Mouse (Mus musculus) liver, adult 2 months (tissue): ENCODE measurements around the gene Drd1. TPM values are rescaled to one million over a fixed set of nuclear protein-coding genes. Genes with fewer than 3 reads are reported as not detected.
A peak's percentile ranks its signal among the peaks of the same experiment; 100 is the strongest.

ENCODE experiments used
- DNase-seq: peaks from one replicate; pipeline ENCODE4 v3.0.0-alpha.2; 2011; ENCODE audit warnings: low read depth, low spot score; ENCODE audit errors: extremely low read depth
- H3K27ac ChIP-seq: fragments of 200-500 bp; replicated peaks from 2 replicates; pipeline ENCODE4 v1.5.1; 2012; ENCODE audit warnings: low read depth, mild to moderate bottlenecking, control low read depth, inconsistent platforms, low read length; ENCODE audit not compliant: insufficient read depth
- H3K27me3 ChIP-seq: fragments of 200-500 bp; 2 replicates; pipeline ENCODE4 v1.6.1; 2012; ENCODE audit warnings: mild to moderate bottlenecking, moderate library complexity, low read length, inconsistent platforms; ENCODE audit not compliant: control insufficient read depth, insufficient read depth
- H3K36me3 ChIP-seq: fragments of 200-500 bp; 2 replicates; pipeline ENCODE4 v1.6.1; 2012; ENCODE audit warnings: low read length, inconsistent platforms; ENCODE audit not compliant: control insufficient read depth, insufficient read depth
- H3K4me1 ChIP-seq: fragments of 200-500 bp; 2 replicates; pipeline ENCODE4 v1.6.1; 2011; ENCODE audit warnings: low read length; ENCODE audit not compliant: control insufficient read depth, insufficient read depth
- H3K4me3 ChIP-seq: fragments of 200-500 bp; 2 replicates; pipeline ENCODE4 v1.5.1; 2011; ENCODE audit warnings: low read depth, mild to moderate bottlenecking, control low read depth, low read length, moderate library complexity; ENCODE audit not compliant: insufficient read depth
- H3K79me2 ChIP-seq: fragments of 200-500 bp; 2 replicates; pipeline ENCODE4 v1.6.1; 2012; ENCODE audit warnings: inconsistent platforms, mild to moderate bottlenecking, low read length, moderate library complexity; ENCODE audit not compliant: control insufficient read depth, insufficient read depth
- H3K9ac ChIP-seq: fragments of 200-500 bp; 2 replicates; pipeline ENCODE4 v1.6.1; 2012; ENCODE audit warnings: low read depth, mild to moderate bottlenecking, control low read depth, inconsistent platforms, low read length
- CTCF ChIP-seq: fragments of 200-500 bp; IDR thresholded peaks from 2 replicates; pipeline ENCODE4 v1.5.1; 2011; ENCODE audit warnings: low read depth, low read length, control low read depth
- POLR2A ChIP-seq: fragments of 200-500 bp; IDR thresholded peaks from 2 replicates; pipeline ENCODE4 v1.6.1; 2011; ENCODE audit warnings: low read length, control low read depth; ENCODE audit not compliant: insufficient read depth; ENCODE audit errors: extremely low read depth
- WGBS: fragments of 180-500 bp; shearing (Covaris S2); methylation state at CpG from one replicate; pipeline ENCODE4 v1.1.7; 2018; 5-methylcytosine and 5-hydroxymethylcytosine counted together
- polyA plus RNA-seq: library from polyadenylated mRNA; depleted of rRNA; stranded (reverse); fragments of >200 nt; gene quantifications from 2 replicates; pipeline ENCODE4 v1.2.3, GENCODE M21; 2012
- total RNA-seq: library from RNA; depleted of rRNA; stranded (reverse); fragments of >200 nt; gene quantifications from 2 replicates; pipeline ENCODE4 v1.2.3, GENCODE M21; 2014

Drd1 gene
- total and polyA plus RNA-seq, 2 experiments, result not detected

DNA sequence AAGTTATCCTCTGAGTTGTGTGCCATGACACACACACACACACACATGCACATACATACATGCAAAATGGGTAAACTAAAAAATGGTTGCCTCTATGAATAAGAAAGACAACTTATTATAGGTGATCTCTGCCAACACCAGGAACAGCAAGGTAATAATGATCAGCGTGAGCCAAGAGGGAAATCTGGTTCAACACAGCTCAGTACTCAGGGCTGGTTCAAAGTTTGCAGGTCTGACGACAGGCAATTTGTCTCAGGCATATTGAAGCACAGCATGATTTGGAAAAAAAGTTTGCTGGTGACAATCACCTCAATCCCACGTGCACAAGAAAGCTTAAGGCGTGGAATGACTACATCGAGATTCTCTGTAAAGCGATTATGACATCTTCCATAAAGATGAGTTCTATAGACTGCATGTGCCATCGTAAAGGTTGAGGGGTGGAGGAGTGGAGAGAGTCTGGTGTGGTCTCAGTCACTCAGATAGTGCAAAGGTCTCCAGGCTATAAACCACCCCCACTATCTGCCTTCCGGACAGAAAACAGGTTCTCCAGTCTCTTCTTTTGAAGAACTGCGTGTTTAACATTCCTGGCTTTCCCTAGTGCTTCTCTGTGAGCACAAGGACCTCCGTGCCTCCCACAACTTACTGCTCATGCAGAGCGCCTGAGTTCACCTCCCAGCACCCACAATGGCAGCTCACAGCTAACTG is 22.1 kb upstream of the Drd1 start:
- Histone ChIP-seq H3K4me1 (peaks cover 49% of the 10 kb centered on the region), H3K79me2 (peaks cover 26% of the 10 kb centered on the region; the same call in 1 of the 2 replicates), H3K27ac (peak overlapping the region; percentile 70), H3K9ac (peak overlapping the region; percentile 51), H3K4me3 (peak overlapping the region; percentile 5; the same call in 1 of the 2 replicates), H3K27me3 (no peaks in the 10 kb centered on the region), H3K36me3 (no peaks in the 10 kb centered on the region)
- TF ChIP-seq CTCF, result no peak
- no peak for TF ChIP-seq POLR2A
- 37% methylated on average over 11 of the region's 11 CpGs for WGBS
- DNase-seq, result peak; percentile 88

- TF ChIP-seq CTCF (no peak), POLR2A (no peak)
- Histone ChIP-seq H3K9ac (no peak overlapping the region), H3K4me3 (no peak overlapping the region; the same call in 1 of the 2 replicates), H3K4me1 (peaks cover 49% of the 10 kb centered on the region), H3K27ac (peak overlapping the region; percentile 73), H3K79me2 (peaks cover 25% of the 10 kb centered on the region; the same call in 1 of the 2 replicates), H3K27me3 (no peaks in the 10 kb centered on the region), H3K36me3 (no peaks in the 10 kb centered on the region)
- peak; percentile 98 for DNase-seq
- 26% methylated on average over 11 of the region's 11 CpGs for WGBS
Measured at GRCm38 (mm10) chr13:54076762-54077460, 21.4 kb upstream of the Drd1 start.

DNA sequence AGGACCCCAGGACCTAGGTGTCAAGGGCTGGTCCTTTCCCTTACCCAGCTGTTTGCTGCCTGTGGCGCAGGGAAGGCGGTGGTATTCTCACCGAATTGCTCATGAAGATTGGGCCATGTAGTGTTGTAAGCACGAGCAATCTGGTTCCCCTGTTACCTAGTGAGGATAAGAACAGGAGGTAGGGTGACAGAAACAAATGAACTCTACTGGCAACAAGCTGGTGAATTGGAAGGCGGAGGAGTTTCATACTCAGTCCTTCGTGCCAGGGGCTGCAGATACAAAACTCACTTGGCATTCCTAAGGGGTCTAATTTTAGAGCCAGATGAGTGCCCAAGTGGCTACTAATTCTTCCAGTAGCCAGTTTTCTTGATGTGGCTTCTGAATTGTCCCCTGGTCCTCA is 20.5 kb upstream of the Drd1 start:
- peak overlapping the region; percentile 73 for H3K27ac ChIP-seq
- peaks cover 47% of the 10 kb centered on the region for H3K4me1 ChIP-seq

DNA sequence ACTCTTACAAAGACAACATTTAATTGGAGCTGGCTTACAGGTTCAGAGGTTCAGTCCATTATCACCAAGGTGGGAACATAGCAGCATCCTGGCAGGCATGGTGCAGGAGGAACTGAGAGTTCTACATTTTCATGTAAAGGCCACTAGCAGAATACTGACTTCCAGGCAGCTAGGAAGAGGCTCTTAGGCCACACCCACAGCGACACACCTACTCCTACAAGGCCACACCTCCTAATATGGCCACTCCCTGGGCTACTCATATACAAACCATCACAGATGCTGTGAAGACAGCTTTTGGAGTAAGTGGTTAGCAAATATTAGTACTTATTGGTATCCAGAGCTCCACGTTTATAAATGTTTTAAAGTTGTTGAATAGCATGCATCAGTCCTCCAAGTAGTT is 19.9 kb upstream of the Drd1 start:
- peaks cover 46% of the 10 kb centered on the region for H3K4me1 ChIP-seq
- H3K4me3 ChIP-seq, result no peak overlapping the region
- 80% methylated on average over 2 of the region's 2 CpGs for WGBS
- no peak overlapping the region for H3K9ac ChIP-seq
- DNase-seq, result peak; percentile 69
- H3K36me3 ChIP-seq, result no peaks in the 10 kb centered on the region
- H3K27ac ChIP-seq, result peak overlapping the region; percentile 73
- H3K27me3 ChIP-seq, result no peaks in the 10 kb centered on the region
- TF ChIP-seq CTCF (no peak), POLR2A (no peak)
- peaks cover 22% of the 10 kb centered on the region; the same call in 1 of the 2 replicates for H3K79me2 ChIP-seq

More for the DNA sequence above, 20.5 kb upstream of the Drd1 start:
- no peaks in the 10 kb centered on the region for H3K36me3 ChIP-seq
- TF ChIP-seq CTCF (no peak), POLR2A (no peak)
- H3K79me2 ChIP-seq, result peaks cover 22% of the 10 kb centered on the region; the same call in 1 of the 2 replicates
- DNase-seq, result peak; percentile 84
- no peak overlapping the region for H3K4me3 ChIP-seq
- H3K9ac ChIP-seq, result 0 out of 2 replicates have a peak overlapping the region, but pooled peaks have one; percentile 1
- 43% methylated on average over 6 of the region's 6 CpGs for WGBS
- no peaks in the 10 kb centered on the region for H3K27me3 ChIP-seq

DNA sequence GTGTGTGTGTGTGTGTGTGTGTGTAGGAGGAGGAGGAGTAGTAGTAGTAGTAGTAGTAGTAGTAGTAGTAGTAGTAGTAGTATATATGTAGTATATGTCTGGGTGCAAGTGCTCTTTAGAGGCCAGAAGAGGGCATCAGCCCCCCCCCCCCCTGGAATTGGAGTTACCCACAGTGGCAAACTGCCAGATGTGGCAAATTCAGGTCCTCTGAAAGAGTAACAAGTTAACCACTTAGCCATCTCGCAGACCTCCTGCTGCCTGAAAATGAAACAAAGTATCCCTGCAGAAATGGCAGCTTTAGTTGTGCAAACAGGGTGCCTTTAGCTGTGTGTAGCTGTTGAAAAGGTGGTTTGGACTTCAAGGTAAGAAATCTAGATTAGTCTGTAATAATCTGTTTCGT is 18.0 kb upstream of the Drd1 start:
- no peaks in the 10 kb centered on the region for H3K36me3 ChIP-seq
- peak overlapping the region; percentile 87 for H3K27ac ChIP-seq
- H3K4me3 ChIP-seq, result peak overlapping the region; percentile 16; the same call in 1 of the 2 replicates
- peaks cover 30% of the 10 kb centered on the region for H3K4me1 ChIP-seq
- peak overlapping the region; percentile 55 for H3K9ac ChIP-seq
- WGBS, result 26% methylated on average over 2 of the region's 2 CpGs
- peaks cover 12% of the 10 kb centered on the region; the same call in 1 of the 2 replicates for H3K79me2 ChIP-seq
- peak; percentile 69 for DNase-seq
- H3K27me3 ChIP-seq, result no peaks in the 10 kb centered on the region
- no peak for TF ChIP-seq CTCF
- no peak for TF ChIP-seq POLR2A

DNA sequence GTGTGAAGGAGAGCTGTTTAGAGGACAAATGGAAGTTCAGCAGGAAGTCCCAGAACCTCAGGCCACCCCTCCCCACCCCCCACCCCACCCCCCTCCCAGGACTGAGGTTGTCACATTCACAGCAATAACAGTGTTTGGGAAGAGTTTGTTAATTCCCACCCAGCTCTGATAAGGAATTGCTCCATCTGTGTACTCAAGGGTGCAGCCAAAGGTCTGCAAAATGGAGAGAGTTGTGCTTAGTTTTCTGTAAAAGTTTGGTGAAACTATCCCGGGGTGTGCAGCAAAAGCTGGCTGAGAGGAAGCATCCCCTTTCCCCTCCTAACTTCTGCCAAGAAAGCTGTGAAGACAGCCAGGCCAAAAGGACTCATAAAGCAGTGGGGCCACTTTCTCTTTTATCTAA is 17.6 kb upstream of the Drd1 start:
- no peaks in the 10 kb centered on the region for H3K36me3 ChIP-seq
- H3K27me3 ChIP-seq, result no peaks in the 10 kb centered on the region
- WGBS, result 0% methylated on average over 1 of the region's 1 CpGs
- peak; percentile 98 for DNase-seq
- peak overlapping the region; percentile 70 for H3K4me3 ChIP-seq
- no peak for TF ChIP-seq POLR2A
- no peak for TF ChIP-seq CTCF
- peak overlapping the region; percentile 96 for H3K27ac ChIP-seq
- H3K9ac ChIP-seq, result peak overlapping the region; percentile 84
- H3K79me2 ChIP-seq, result peaks cover 11% of the 10 kb centered on the region; the same call in 1 of the 2 replicates
- peaks cover 30% of the 10 kb centered on the region for H3K4me1 ChIP-seq
